Mouse (Mus musculus) midbrain, embryonic 16.5 days (tissue): ENCODE measurements around the gene Ears2. TPM values are rescaled to one million over a fixed set of nuclear protein-coding genes. Genes with fewer than 3 reads are reported as not detected.

Source experiments
- ATAC-seq: fragments of 200-750 bp; cut with Nextera tagmentation; 2 replicates; pipeline ENCODE4 v1.8.0; 2017; ENCODE audit warnings: moderate TSS enrichment
- H3K27ac ChIP-seq: fragments of 300-500 bp; sonication (generic); 2 replicates; pipeline ENCODE4 v1.5.1; 2014; ENCODE audit warnings: mild to moderate bottlenecking, low read length, mixed read lengths
- H3K27me3 ChIP-seq: fragments of 300-500 bp; sonication (generic); 2 replicates; pipeline ENCODE4 v1.6.1; 2014; ENCODE audit warnings: low read depth, low read length, mixed read lengths; ENCODE audit not compliant: control insufficient read depth, insufficient read depth
- H3K36me3 ChIP-seq: fragments of 300-500 bp; sonication (generic); 2 replicates; pipeline ENCODE4 v1.6.1; 2014; ENCODE audit warnings: mild to moderate bottlenecking, low read length, moderate library complexity, mixed read lengths; ENCODE audit not compliant: control insufficient read depth, insufficient read depth
- H3K4me1 ChIP-seq: fragments of 300-500 bp; sonication (generic); 2 replicates; pipeline ENCODE4 v1.6.1; 2014; ENCODE audit warnings: mild to moderate bottlenecking, low read length, mixed read lengths; ENCODE audit not compliant: control insufficient read depth, insufficient read depth
- H3K4me2 ChIP-seq: fragments of 300-500 bp; sonication (generic); 2 replicates; pipeline ENCODE4 v1.6.1; 2014; ENCODE audit warnings: mild to moderate bottlenecking, low read length, mixed read lengths
- H3K4me3 ChIP-seq: fragments of 300-500 bp; sonication (generic); 2 replicates; pipeline ENCODE4 v1.5.1; 2014; ENCODE audit warnings: low read depth, mild to moderate bottlenecking, low read length, moderate library complexity, mixed read lengths
- H3K9ac ChIP-seq: fragments of 300-500 bp; sonication (generic); 2 replicates; pipeline ENCODE4 v1.6.1; 2014; ENCODE audit warnings: low read depth, low read length, mixed read lengths
- H3K9me3 ChIP-seq: fragments of 300-500 bp; sonication (generic); replicated peaks from 2 replicates; pipeline ENCODE4 v1.6.1; 2014; ENCODE audit warnings: mild to moderate bottlenecking, low read length, mixed read lengths; ENCODE audit not compliant: control insufficient read depth, poor library complexity, severe bottlenecking
- WGBS: fragments of 180-500 bp; shearing (Covaris S2); extraction: QIAGEN DNeasy Blood & Tissue Kit; methylation state at CpG from one replicate; pipeline ENCODE4 v1.1.7; 2014; 5-methylcytosine and 5-hydroxymethylcytosine counted together
- polyA plus RNA-seq: library from polyadenylated mRNA; unstranded; fragments of >200 nt; fragmentation: Nextera tagmentation; extraction: Ambion mirVana; gene quantifications from 2 replicates; pipeline ENCODE4 v1.2.1, GENCODE M21; 2015

Ears2 gene
- polyA plus RNA-seq, 1 experiment from 2014 or later: 8.9 TPM

DNA sequence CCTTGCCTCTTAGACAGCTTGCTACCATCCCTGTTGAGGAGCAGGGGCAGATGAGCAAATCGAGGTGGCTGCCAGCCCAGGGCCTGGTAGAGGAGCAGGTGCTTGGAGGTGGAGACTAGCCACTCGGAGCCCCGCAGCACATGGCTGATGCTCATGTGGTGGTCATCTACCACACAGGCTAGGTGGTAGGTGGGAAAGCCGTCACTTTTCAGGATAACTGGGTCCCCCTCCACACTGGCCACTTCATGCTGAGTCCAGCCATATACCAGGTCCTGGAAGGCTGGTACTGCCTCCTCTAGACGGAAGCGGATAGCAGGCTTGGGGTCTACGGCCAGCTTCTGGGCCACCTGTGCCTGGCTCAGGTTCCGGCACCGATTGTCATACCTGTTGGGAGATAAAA, 18.9 kb downstream of the Ears2 start:
- H3K36me3 ChIP-seq: peaks cover 21% of the 10 kb centered on the region
- H3K4me2 ChIP-seq: no peak overlapping the region
- WGBS: 97% methylated on average over 9 of the region's 9 CpGs
- H3K9ac ChIP-seq: no peak overlapping the region
- no peaks in the 10 kb centered on the region for H3K4me1 ChIP-seq
- ATAC-seq: no peak
- H3K27me3 ChIP-seq: no peaks in the 10 kb centered on the region
- H3K27ac ChIP-seq: no peak overlapping the region
- no peaks in the 10 kb centered on the region for H3K9me3 ChIP-seq
- H3K4me3 ChIP-seq: no peak overlapping the region

- Histone ChIP-seq H3K36me3 (peaks cover 21% of the 10 kb centered on the region), H3K9me3 (no peaks in the 10 kb centered on the region), H3K4me2 (no peak overlapping the region), H3K4me3 (no peak overlapping the region), H3K4me1 (no peaks in the 10 kb centered on the region), H3K9ac (no peak overlapping the region), H3K27me3 (no peaks in the 10 kb centered on the region), H3K27ac (no peak overlapping the region)
- 93% methylated on average over 2 of the region's 2 CpGs for WGBS
- no peak for ATAC-seq
Observed at GRCm38 (mm10) chr7:122046813-122047212, 20.2 kb downstream of the Ears2 start.

DNA sequence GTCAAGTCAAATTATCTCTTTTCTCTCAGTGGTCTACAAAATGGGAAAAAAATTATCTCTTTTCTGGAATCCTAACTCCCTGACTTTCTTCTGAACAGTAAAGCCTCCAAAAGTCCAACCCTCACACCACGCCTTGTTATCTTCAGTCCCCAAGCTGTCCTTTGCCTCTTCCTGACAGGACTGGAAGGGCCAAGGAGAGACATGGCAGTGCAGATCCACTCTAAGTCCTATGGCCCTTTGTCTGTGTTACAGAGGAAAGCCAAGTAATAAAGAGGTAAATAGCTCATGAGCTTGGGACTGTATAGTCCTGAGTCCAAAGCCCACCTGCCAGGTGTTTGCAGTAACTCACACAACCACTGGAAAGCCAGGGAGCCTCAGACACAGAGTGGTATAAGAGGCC, 21.4 kb downstream of the Ears2 start:
- H3K4me3 ChIP-seq: no peak overlapping the region
- ATAC-seq: no peak
- H3K36me3 ChIP-seq: peaks cover 21% of the 10 kb centered on the region
- no peak overlapping the region for H3K9ac ChIP-seq
- H3K4me1 ChIP-seq: no peaks in the 10 kb centered on the region
- H3K4me2 ChIP-seq: no peak overlapping the region
- no peaks in the 10 kb centered on the region for H3K27me3 ChIP-seq
- no peaks in the 10 kb centered on the region for H3K9me3 ChIP-seq
- WGBS: 93% methylated on average over 1 of the region's 1 CpGs
- H3K27ac ChIP-seq: no peak overlapping the region

GRCm38 (mm10) chr7:122045181-122045634, 21.9 kb downstream of the Ears2 start:
- WGBS: 91% methylated on average over 4 of the region's 4 CpGs
- H3K36me3 ChIP-seq: peaks cover 21% of the 10 kb centered on the region
- H3K27ac ChIP-seq: no peak overlapping the region
- no peak overlapping the region for H3K4me3 ChIP-seq
- H3K9ac ChIP-seq: no peak overlapping the region
- no peaks in the 10 kb centered on the region for H3K9me3 ChIP-seq
- H3K4me2 ChIP-seq: no peak overlapping the region
- H3K4me1 ChIP-seq: no peaks in the 10 kb centered on the region
- no peak for ATAC-seq
- no peaks in the 10 kb centered on the region for H3K27me3 ChIP-seq

DNA sequence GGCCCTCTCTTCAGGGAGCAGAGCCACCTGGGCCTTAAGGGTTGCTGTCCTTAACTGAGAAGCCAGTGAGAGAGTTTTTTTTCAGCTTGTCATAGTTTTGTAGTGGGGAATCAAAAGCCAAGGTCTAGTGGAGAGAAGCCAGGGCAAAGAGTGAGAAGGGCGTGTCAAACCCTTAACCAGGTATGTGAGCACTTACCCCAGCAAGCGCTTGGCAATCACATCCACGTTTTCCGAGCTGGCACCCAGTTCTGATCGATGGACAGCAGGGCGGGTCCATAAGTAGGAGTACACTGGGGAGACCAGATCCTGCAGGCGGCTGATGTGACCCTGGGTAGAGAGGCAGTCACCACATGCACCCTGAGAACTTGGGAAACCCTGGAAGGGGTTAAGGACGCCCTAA, 23.0 kb downstream of the Ears2 start:
- ATAC-seq: no peak
- Histone ChIP-seq H3K27ac (no peak overlapping the region), H3K4me2 (no peak overlapping the region), H3K4me1 (no peaks in the 10 kb centered on the region), H3K36me3 (peaks cover 23% of the 10 kb centered on the region), H3K27me3 (no peaks in the 10 kb centered on the region), H3K4me3 (no peak overlapping the region), H3K9me3 (no peaks in the 10 kb centered on the region), H3K9ac (no peak overlapping the region)
- 90% methylated on average over 8 of the region's 8 CpGs for WGBS

DNA sequence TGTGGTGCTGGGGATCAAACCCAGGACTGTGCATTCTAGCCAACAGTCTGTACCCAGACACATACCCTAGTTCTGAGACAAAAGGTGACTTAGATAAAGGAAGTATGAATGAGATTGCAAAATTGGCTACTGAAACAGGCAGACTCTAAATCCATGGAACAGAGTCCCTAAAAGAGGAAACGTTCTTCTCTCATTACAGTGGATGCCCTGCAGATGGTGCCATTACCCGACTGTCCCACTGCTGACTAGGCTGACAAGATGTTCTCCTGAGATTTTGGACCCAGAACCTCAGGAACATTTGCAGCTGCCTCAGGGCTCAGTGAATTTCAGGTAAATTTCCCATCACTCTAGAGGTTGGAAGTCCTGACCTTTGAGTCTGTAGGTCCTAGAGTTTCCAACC, 32.7 kb downstream of the Ears2 start:
- WGBS: 35% methylated on average over 2 of the region's 2 CpGs
- ATAC-seq: no peak

DNA sequence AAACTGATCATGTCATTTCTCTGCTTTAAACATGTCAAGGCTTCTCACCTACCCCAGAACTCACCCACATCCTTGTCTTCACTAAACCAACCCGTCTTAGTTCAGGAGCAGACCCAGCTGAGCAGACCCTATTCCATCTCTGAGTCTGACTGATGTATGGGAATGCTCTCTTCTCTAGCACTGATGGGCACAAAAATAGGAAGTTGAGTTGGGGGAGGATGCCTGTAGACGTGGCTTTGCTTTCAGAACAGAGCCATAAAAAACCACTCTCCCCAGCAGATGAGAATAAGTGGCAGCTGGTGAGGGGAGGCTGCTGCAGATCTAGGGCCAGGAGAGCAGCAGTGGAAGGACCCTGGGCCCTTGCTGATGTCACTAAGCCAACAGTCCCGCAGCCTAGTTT, 33.7 kb downstream of the Ears2 start:
- H3K9me3 ChIP-seq: no peaks in the 10 kb centered on the region
- no peak overlapping the region for H3K4me2 ChIP-seq
- no peak overlapping the region for H3K27ac ChIP-seq
- no peaks in the 10 kb centered on the region for H3K27me3 ChIP-seq
- H3K36me3 ChIP-seq: peaks cover 3% of the 10 kb centered on the region; the same call in 1 of the 2 replicates
- no peak for ATAC-seq
- WGBS: 85% methylated on average over 3 of the region's 3 CpGs
- no peak overlapping the region for H3K4me3 ChIP-seq
- H3K9ac ChIP-seq: no peak overlapping the region
- H3K4me1 ChIP-seq: no peaks in the 10 kb centered on the region

More for the DNA sequence above, 32.7 kb downstream of the Ears2 start:
- H3K9me3 ChIP-seq: no peaks in the 10 kb centered on the region
- H3K4me1 ChIP-seq: no peaks in the 10 kb centered on the region
- H3K4me2 ChIP-seq: no peak overlapping the region
- H3K27me3 ChIP-seq: no peaks in the 10 kb centered on the region
- peaks cover 7% of the 10 kb centered on the region for H3K36me3 ChIP-seq
- H3K27ac ChIP-seq: no peak overlapping the region
- H3K4me3 ChIP-seq: no peak overlapping the region
- H3K9ac ChIP-seq: no peak overlapping the region

GRCm38 (mm10) chr7:122022131-122022530, 44.9 kb downstream of the Ears2 start:
- no peaks in the 10 kb centered on the region for H3K27me3 ChIP-seq
- H3K4me1 ChIP-seq: peaks cover 24% of the 10 kb centered on the region
- H3K36me3 ChIP-seq: no peaks in the 10 kb centered on the region
- H3K9ac ChIP-seq: no peak overlapping the region
- H3K9me3 ChIP-seq: no peaks in the 10 kb centered on the region
- no peak for ATAC-seq
- 97% methylated on average over 2 of the region's 2 CpGs for WGBS
- no peak overlapping the region for H3K27ac ChIP-seq
- no peak overlapping the region for H3K4me3 ChIP-seq
- H3K4me2 ChIP-seq: no peak overlapping the region

DNA sequence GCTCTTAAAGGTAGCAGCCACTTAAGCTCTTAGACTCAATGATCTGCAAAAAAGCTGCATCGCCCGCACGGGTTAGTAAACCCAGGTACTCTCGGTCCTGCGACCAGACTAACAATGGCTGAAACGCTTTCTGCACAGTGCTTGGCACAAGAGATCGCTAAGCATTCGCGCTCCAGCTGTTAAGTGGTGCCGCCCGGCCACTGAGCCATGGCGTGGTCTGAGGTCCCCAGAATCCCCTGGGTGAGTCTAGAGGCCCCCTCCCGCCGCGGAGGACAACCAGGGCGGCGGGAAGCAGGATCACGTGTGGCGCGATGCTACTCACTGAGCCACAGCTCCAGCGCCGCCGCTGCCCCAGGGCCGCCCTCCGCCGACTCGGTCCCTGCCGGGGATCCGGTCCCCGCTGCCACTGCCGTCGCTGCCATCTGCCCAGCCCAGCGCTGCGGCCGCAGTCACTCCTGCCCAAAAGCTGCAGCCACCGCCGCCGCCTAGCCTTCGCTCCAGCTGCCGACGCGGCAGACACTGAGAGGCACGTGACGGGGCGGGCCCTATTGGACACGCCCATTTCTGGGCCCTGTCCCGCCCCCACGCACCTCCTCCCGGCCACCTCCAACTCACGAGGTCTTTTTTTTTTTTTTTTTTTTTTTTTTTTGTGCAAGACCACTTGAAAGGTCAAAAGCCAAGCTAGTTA, 46.3 kb downstream of the Ears2 start, which contains the start of gene Gga2:
TSS of gene Gga2 (minus strand) at position 556 of the 688 bp plus-strand sequence.
- peak; percentile 87 for ATAC-seq

More for the DNA sequence above, 46.3 kb downstream of the Ears2 start, which contains the start of gene Gga2:
- Histone ChIP-seq H3K36me3 (no peaks in the 10 kb centered on the region), H3K4me3 (peak within 1 kb of the TSS; percentile 87), H3K4me1 (peaks cover 24% of the 10 kb centered on the region), H3K27me3 (no peaks in the 10 kb centered on the region), H3K4me2 (peak within 1 kb of the TSS; percentile 75), H3K9me3 (no peaks in the 10 kb centered on the region), H3K27ac (peak within 1 kb of the TSS; percentile 93), H3K9ac (peak within 1 kb of the TSS; percentile 88)
- under 1% methylated on average over 46 of the region's 50 CpGs for WGBS
